ENCODE assay signal across 21 mouse cellular contexts in genomic region chr14:50795261-50795935, GRCm38 (mm10). TPM values are rescaled to one million over a fixed set of nuclear protein-coding genes. Genes with fewer than 3 reads are reported as not detected.
DNase-seq lines count a peak whose midpoint lies in the region; TF ChIP-seq lines count a peak whose summit lies in the region.
"Had no signal": no experiment of that assay in that cellular context is flagged by ENCODE, and none has a peak within 500 bp of the region (broad histone marks: within the 10 kb centered on the region; RNA-seq: fewer than 3 reads in every experiment).

No protein-coding gene starts in this region.

- peaks cover 59% of the 10 kb centered on the region for H3K4me1 ChIP-seq in E14TG2a.4 (replicated peaks; ENCODE audit: low read depth, low read length)
- peaks cover 0 to 2% of the 10 kb centered on the region in 2 experiments; a peak in 1 of 4 replicates for H3K4me1 ChIP-seq in ES-E14 (ENCODE audit: control insufficient read depth in 2 of 2, insufficient read depth in 2 of 2, low read length in 2 of 2, poor library complexity in 1 of 2)
- H3K4me1 ChIP-seq: forebrain, embryonic 10.5 days; heart, embryonic 10.5 days had no signal

- H3K4me3 ChIP-seq in E14TG2a.4 (replicated peaks; ENCODE audit: low read length), result peak overlapping the region; percentile 81
- peak overlapping the region; percentile 51 to 55 for H3K4me3 ChIP-seq in ES-E14 (ENCODE audit: insufficient read depth in 1 of 2, low read depth in 1 of 2, low read length in 2 of 2, poor library complexity in 1 of 2, severe bottlenecking in 1 of 2)
- H3K4me3 ChIP-seq: embryonic facial prominence, embryonic 13.5 days; forebrain, embryonic 10.5 days; gastrocnemius, adult 2 months; heart, embryonic 10.5 days had no signal

- H3K9ac ChIP-seq in ES-E14 (ENCODE audit: insufficient read depth, low read depth, low read length, poor library complexity, severe bottlenecking), result peak overlapping the region; percentile 60
- H3K9ac ChIP-seq: embryonic facial prominence, embryonic 13.5 days; hindbrain, embryonic 14.5 days had no signal

- DNase-seq in heart, adult 11 months, result peak; percentile 74
- DNase-seq in heart, postnatal 4 days, result no peak
- DNase-seq in ES-E14 (ENCODE audit: low read depth, low spot score) (no peak), MN1 (ENCODE audit: low spot score) (no peak)
- DNase-seq in testis, postnatal 14 days (ENCODE audit: low spot score), result peak; percentile 67
- DNase-seq in left cerebral cortex, postnatal 14 days (ENCODE audit: low spot score in 2 of 2), result no peak
- DNase-seq: adrenal gland, postnatal 14 days; cerebellum, adult 11-12 months; cerebellum, adult 9-10 months; cerebellum, postnatal 25 days; gastrocnemius, adult 2 months; gastrocnemius, postnatal 36 days; heart, adult 18-20 months; heart, postnatal 10 days had no signal

- peak overlapping the region; percentile 11; the same call in 1 of the 2 replicates for H3K27ac ChIP-seq in ES-E14 (ENCODE audit: insufficient read depth, low read depth, low read length, poor library complexity, severe bottlenecking)
- H3K27ac ChIP-seq: embryonic facial prominence, embryonic 13.5 days; forebrain, embryonic 10.5 days; gastrocnemius, adult 2 months; heart, embryonic 10.5 days; hindbrain, embryonic 14.5 days had no signal

- H3K36me3 ChIP-seq in E14TG2a.4 (ENCODE audit: insufficient read depth, low read length) (peaks cover 68% of the 10 kb centered on the region), ES-E14 (ENCODE audit: control insufficient read depth, insufficient read depth, low read length, poor library complexity, severe bottlenecking) (peaks cover 31% of the 10 kb centered on the region)
- H3K36me3 ChIP-seq: embryonic facial prominence, embryonic 13.5 days; forebrain, embryonic 10.5 days; heart, embryonic 10.5 days had no signal

- H3K9me3 ChIP-seq in E14TG2a.4 (ENCODE audit: low read length) (no peaks in the 10 kb centered on the region), ES-E14 (ENCODE audit: control insufficient read depth, insufficient read depth, low read depth, low read length) (no peaks in the 10 kb centered on the region)
- H3K9me3 ChIP-seq: embryonic facial prominence, embryonic 13.5 days; forebrain, embryonic 10.5 days; heart, embryonic 10.5 days had no signal

- in situ Hi-C loops in ES-E14 (cut with MboI; ENCODE audit: low sequenced_read_pairs in 2 of 2, unreplicated experiment in 2 of 2), result no loop called here

- H3K27me3 ChIP-seq in E14TG2a.4 (ENCODE audit: insufficient read depth, low read length), result no peaks in the 10 kb centered on the region
- H3K27me3 ChIP-seq: embryonic facial prominence, embryonic 13.5 days had no signal

- TF ChIP-seq CTCF in E14TG2a.4 (conservative IDR thresholded peaks at IDR 0.05; ENCODE audit: low read length), result no peak

- intact Hi-C loops in left cerebral cortex, postnatal 14 days (cut with DNase I), result no loop called here

TF ChIP-seq in ES-E14, 5 proteins besides CTCF, POLR2A, EP300 and RAD21:
- TF ChIP-seq ZC3H11A (IDR thresholded peaks at IDR 0.05; ENCODE audit: borderline replicate concordance, low read depth, low read length), result no peak
- TF ChIP-seq CHD2 (IDR thresholded peaks at IDR 0.05; ENCODE audit: low read depth, low read length), result no peak; the same call in 1 of the 2 replicates
- no peak for TF ChIP-seq MAFK (IDR thresholded peaks at IDR 0.05; ENCODE audit: insufficient read depth, low read depth, low read length)
- no peak for TF ChIP-seq ZNF384 (IDR thresholded peaks at IDR 0.05; ENCODE audit: low read depth, low read length)
- no peak for TF ChIP-seq HCFC1 (IDR thresholded peaks at IDR 0.05; ENCODE audit: borderline replicate concordance, insufficient read depth, low read length)

RNA-seq across cellular contexts. Expression of gene Ttc5, which starts 10.1 kb away (rescaled TPM):
- 10 to 100 TPM; 30.7 to 31.2 TPM for total RNA-seq in heart, postnatal 4 days (2021)
- 28.4 and 65.9 TPM in 2 replicates for total RNA-seq in ES-E14 (2012; rRNA removed)
- 10 to 100 TPM; 64.7 to 68.3 TPM for total RNA-seq in left cerebral cortex, postnatal 14 days (2021)

RNA-seq across cellular contexts. Expression of gene Ccnb1ip1, which starts 12.1 kb away (rescaled TPM):
- total RNA-seq in heart, postnatal 4 days (2021), result under 1 TPM in 1 of 2 experiments, not detected in 1; 0.18 TPM
- total RNA-seq in ES-E14 (2012; rRNA removed), result 24.1 and 29.4 TPM in 2 replicates
- total RNA-seq in left cerebral cortex, postnatal 14 days (2021), result not detected
- total RNA-seq: adrenal gland, adult 18-20 months; adrenal gland, postnatal 14 days; gastrocnemius, adult 2 months; heart, adult 18-20 months; heart, postnatal 10 days; hematopoietic stem cell, adult 5-6 weeks had no signal

RNA-seq across cellular contexts. Expression of gene Parp2, which starts 12.2 kb away (rescaled TPM):
- total RNA-seq in heart, postnatal 4 days (2021), result 10 to 100 TPM; 25.5 to 26.8 TPM
- 44.7 and 115 TPM in 2 replicates for total RNA-seq in ES-E14 (2012; rRNA removed)
- total RNA-seq in left cerebral cortex, postnatal 14 days (2021), result 10 to 100 TPM; 25.5 to 29.8 TPM

RNA-seq across cellular contexts. Expression of gene Olfr749, which starts 50.5 kb away (rescaled TPM):
- not detected for total RNA-seq in heart, postnatal 4 days (2021)
- total RNA-seq in ES-E14 (2012; rRNA removed), result not detected in 2 replicates
- not detected for total RNA-seq in left cerebral cortex, postnatal 14 days (2021)
- total RNA-seq: adrenal gland, adult 18-20 months; adrenal gland, postnatal 14 days; gastrocnemius, adult 2 months; gastrocnemius, postnatal 36 days; heart, adult 18-20 months; heart, postnatal 10 days; hematopoietic stem cell, adult 5-6 weeks had no signal

Comparison
In these comparisons a context has a peak if more than half of its experiments do, and no peak if none do; other contexts are left out.
1. DNase-seq: peak in heart, adult 11 months (single experiment) and testis, postnatal 14 days (single experiment); none in heart, postnatal 4 days (single experiment), ES-E14 (single experiment), MN1 (single experiment) and left cerebral cortex, postnatal 14 days (0 of 2).
2. RNA of gene Ccnb1ip1, which starts 12.1 kb away (total RNA-seq): 24.1 to 29.4 TPM in ES-E14; 0.18 TPM in heart, postnatal 4 days and not detected in left cerebral cortex, postnatal 14 days; every median in the first group is over 10 times any median in the second.